Mouse (Mus musculus) A20 (cell line): ENCODE measurements around the gene Pla1a.
"Not testable (repeated sequence)": the region's sequence is repeated elsewhere in the genome, so short reads cannot be mapped to it uniquely, and the experiment has no call there.

ENCODE experiments used
- DNase-seq: peaks from one replicate; pipeline ENCODE4 v3.0.0-alpha.2; 2011; ENCODE audit warnings: low read depth, low spot score

Pla1a gene

GRCm38 (mm10) chr16:38458600-38459280 lies 25.8 kb upstream of the Pla1a start:
- DNase-seq = peak; percentile 59

- DNase-seq = no peak
Observed at GRCm38 (mm10) chr16:38456812-38457567, 24.0 kb upstream of the Pla1a start.

GRCm38 (mm10) chr16:38455511-38456418 lies 22.8 kb upstream of the Pla1a start, which contains the start of gene Cd80:
Gene Cd80, plus strand, starts transcription at chr16:38455561.
- DNase-seq = no peak

DNA sequence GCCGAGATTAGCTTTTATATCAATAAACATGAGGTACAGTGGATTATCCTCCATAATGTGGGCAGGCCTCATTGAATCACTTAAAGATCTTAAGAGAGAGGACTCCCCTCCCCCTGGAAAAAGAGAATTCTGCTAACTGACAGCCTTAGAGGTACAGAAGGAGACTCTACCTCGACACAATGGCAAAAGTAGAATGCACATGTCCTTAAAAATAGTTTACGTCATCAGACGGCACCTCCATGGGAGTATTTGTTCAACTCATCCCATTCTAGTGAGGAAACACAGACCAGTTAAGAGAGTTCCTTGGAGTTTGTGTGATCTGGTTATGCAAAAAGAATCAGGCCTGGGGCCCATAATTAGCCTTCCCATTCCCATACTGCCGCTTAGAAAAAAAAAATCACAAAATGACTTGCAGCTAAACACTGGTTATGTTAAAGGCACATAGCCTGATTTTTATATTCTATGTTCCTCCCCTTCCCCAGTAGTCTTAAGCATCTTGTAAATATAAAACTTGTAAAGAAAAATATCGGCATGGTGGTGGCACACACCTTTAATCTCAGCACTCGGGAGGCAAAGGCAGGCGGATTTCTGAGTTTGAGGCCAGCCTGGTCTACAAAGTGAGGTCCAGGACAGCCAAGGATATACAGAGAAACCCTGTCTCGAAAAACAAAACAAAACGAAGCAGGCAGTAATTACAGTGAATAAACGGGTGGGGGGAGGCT lies 21.7 kb upstream of the Pla1a start:
- no peak for DNase-seq

GRCm38 (mm10) chr16:38453952-38454351 lies 21.0 kb upstream of the Pla1a start:
- DNase-seq = peak; percentile 45

GRCm38 (mm10) chr16:38453203-38453553 lies 20.2 kb upstream of the Pla1a start:
- DNase-seq = no peak

GRCm38 (mm10) chr16:38452442-38453202 lies 19.7 kb upstream of the Pla1a start, which contains the start of gene Adprh:
Gene Adprh, minus strand, starts transcription at chr16:38452703.
- peak; percentile 94 for DNase-seq

DNA sequence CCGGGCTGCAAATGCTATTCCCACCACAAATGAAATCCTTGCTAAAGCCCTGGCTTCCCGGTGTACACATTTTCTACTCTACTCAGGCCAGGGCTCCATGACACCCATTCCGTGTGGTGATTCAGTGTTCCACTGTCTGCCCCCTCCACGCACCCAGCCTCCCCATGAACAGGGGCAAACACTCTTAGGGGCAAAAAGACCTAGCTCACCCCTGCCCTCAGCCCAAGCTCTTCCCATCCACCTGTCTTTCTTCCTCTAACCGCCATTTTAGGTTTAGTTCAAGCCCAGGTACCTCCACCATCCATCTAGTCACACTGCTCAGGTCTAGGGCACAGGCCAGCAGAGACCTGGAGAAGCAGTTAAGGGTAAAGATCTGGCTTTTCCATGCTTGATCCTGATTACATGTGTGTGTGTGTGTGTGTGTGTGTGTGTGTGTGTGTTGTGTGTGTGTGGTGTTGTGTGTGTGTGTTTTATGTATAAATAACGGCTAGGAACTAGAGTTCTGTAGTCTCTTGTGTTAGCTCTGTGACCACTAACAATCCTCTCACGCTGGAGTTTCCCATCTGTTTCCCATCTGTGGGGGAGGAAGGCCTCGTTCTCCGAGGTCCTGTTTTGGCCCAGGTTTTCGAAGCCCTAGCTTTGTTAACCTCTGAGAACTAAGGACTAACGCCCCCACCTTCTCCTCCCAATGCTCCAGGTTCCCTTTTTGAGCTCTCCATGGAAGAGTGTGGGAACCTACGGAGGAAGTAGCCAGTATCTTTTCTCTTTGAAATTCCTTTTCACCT lies 18.7 kb upstream of the Pla1a start:
- peak; percentile 44 for DNase-seq

DNA sequence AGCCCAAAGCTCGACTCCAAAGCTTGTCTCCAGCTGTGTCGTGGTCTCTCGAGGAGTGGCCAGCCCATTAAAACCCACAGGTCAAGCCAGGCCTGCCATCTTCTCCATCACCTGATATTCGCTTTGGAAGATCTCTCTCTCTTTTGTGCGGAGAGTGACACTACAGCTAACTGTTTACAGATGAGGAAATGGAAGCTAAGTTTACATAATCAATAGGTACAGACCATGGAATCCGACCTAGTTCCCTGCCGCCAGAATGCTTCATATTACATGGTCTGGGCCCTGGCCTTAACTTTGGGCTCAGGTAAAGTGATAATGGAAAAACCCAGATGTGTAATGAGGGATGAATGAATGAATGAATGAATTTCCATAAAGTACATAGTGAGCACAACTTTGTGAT lies 17.8 kb upstream of the Pla1a start:
- no peak for DNase-seq

DNA sequence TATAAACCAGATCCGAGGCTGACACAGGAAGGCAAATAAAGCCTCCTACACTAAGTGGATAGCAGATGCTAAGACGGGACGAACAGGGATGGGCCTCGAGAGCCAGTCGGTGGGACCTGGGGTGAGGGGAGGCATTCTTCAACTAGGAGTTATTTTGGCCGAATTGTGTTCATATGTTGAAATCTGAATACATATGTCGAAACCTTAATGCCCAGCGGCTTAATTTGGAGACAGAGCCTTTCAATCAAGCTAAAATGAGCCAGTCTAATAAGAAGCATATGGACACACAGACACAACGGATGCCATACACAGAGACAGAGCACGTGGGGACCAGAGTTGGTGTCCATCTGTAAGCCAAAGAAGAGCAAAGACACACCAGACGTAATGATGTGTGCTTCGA lies 15.5 kb upstream of the Pla1a start:
- no peak for DNase-seq

DNA sequence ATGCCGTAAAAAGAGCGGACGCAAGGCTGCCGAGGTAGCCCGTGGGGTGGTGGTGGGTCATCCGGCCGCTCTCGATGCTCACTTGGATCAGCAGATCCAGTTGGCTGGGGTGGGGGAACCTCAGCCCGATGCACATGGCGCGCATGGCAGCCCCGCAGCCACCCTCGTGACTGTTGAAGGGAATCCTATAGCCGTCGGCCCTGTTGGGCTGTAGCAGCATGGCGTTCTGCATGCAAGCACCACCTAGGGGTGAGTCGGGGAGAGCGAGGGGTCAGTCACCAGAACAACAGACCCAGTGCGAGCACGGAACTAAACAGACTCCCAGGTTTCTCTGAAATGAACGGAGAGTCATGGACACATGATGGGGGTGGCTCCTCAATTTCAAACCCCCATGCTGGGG lies 14.4 kb upstream of the Pla1a start:
- no peak for DNase-seq

GRCm38 (mm10) chr16:38446141-38446540 lies 13.2 kb upstream of the Pla1a start:
- not testable (repeated sequence) for DNase-seq

GRCm38 (mm10) chr16:38445576-38445975 lies 12.6 kb upstream of the Pla1a start:
- no peak for DNase-seq

DNA sequence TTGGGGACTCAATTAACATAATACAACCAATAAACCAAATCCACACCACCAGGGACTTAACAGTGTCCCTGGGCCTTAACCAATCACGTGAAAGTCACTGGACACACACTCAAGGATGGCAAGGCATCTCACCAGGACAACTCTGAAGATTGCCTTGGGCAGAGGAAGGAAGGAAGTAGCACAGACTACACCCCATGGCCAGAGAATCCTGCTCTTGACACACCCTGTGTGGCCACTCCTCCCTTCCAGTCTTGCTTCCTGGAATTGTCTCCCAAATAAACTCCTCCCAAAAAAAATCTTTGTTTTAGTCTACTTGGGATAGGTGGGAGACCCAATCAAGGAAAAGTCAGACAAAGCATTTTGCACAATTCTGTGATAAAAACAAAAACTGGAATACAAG lies 12.1 kb upstream of the Pla1a start:
- DNase-seq = no peak

DNA sequence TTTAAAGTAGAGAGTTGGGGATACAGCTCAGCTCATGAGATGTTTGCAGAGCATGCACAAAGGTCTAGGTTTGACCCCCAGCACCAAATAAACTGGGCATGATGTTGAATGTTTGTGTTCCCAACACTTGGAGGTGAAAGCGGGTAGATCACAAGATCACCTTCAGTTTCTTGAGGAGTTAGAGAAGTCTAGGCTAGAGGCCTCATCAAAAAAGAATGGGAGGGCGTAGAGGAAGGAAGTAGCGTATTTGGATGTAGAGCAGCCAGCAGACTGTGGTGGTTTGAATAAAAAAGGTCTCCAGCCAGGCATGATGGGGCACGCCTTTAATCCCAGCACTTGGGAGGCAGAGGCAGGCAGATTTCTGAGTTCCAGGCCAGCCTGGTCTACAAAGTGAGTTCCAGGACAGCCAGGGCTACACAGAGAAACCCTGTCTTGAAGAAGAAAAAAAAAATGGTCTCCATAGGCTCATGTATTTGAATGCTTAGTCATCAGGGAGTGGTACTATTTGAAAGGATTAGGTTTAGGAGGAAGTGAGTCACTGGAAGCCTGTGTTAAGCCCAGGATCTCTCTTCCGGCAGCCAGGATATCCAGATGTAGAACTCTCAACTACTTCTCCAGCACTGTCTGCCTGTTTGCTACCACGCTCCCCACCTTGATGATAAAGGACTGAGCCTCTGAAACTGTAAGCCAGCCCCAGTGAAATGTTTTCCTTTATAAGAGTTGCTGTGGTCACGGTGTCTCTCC lies 10.9 kb upstream of the Pla1a start:
- no peak for DNase-seq

GRCm38 (mm10) chr16:38442216-38442615 lies 9.3 kb upstream of the Pla1a start:
- no peak for DNase-seq

GRCm38 (mm10) chr16:38441611-38442010 lies 8.7 kb upstream of the Pla1a start:
- DNase-seq = no peak

DNA sequence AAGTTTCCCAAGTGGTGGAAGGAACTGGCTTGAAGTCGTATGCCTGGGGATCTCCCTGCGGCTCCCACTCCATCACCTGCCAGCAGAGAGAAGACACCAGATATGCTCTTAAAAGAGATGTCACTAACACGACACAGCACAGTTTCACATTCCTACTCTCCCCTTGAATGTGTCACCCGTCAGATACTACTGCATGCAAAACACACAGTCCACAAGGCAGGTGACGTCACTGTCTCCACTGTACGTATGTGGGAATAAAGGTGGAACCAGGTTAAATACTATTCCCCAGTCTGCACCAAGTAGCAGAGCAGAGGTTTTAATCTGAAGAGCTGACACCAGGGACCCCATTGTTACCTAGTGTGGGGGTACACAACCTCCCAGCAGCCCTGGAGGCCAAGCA lies 7.5 kb upstream of the Pla1a start:
- no peak for DNase-seq

DNA sequence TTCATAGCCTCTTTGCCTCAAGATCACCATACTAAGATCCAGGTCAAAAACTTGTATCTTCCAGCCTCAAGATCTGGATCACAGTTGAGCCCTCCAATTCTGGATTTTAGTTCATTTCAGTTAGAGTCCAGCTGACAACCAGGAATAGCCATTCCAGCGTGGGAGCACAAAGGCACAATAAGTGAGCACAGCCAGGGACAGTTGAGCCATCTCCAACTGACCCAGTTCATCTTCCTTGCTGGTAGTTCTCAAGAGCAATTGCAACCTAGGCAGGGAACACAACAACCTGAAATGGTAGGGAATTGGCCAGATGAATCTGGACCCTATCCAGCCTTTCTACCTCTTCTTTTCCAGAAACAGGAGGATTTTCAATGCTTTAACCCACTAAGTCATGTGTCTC lies 6.2 kb upstream of the Pla1a start:
- DNase-seq = no peak
